Mouse (Mus musculus): ENCODE data around the gene Arhgef11. TPM values are rescaled to one million over a fixed set of nuclear protein-coding genes. Genes with fewer than 3 reads are reported as not detected.
A peak's percentile ranks its signal among the peaks of the same experiment; 100 is the strongest.

Arhgef11 gene
- total and polyA plus RNA-seq, 3 experiments: 2.0 to 4.9 TPM; not detected in 1

- TF ChIP-seq MYC (IDR thresholded peaks at IDR 0.05; ENCODE audit: low read depth, low read length) (no peak), MAZ (IDR thresholded peaks at IDR 0.05; ENCODE audit: low read depth, low read length) (0 out of 2 replicates have a peak, but pooled peaks have one; percentile 34), NRF1 (IDR thresholded peaks at IDR 0.05; ENCODE audit: insufficient read depth, low read depth, low read length, poor library complexity, severe bottlenecking) (no peak), TBP (IDR thresholded peaks at IDR 0.05; ENCODE audit: low read depth, low read length) (no peak), GATA1 (IDR thresholded peaks at IDR 0.05; ENCODE audit: low read depth, low read length) (no peak), TAL1 (IDR thresholded peaks at IDR 0.05; ENCODE audit: low read length) (no peak), BHLHE40 (IDR thresholded peaks at IDR 0.05; ENCODE audit: borderline replicate concordance, low read depth, low read length) (no peak), ZC3H11A (IDR thresholded peaks at IDR 0.05; ENCODE audit: low read depth, low read length) (peak; percentile 15; the same call in 1 of the 2 replicates), E2F4 (IDR thresholded peaks at IDR 0.05; ENCODE audit: borderline replicate concordance, low read depth, low read length) (no peak), ZKSCAN1 (IDR thresholded peaks at IDR 0.05; ENCODE audit: low read depth, low read length) (no peak), CTCF (IDR thresholded peaks at IDR 0.05 in 2 of 3, conservative IDR thresholded peaks at IDR 0.05 in 1 of 3; ENCODE audit: control insufficient read depth in 1 of 3, insufficient read depth in 1 of 3, low read depth in 2 of 3, low read length in 3 of 3, poor library complexity in 1 of 3, severe bottlenecking in 1 of 3) (peak; percentile 79 to 98 (median 89)), USF2 (IDR thresholded peaks at IDR 0.05; ENCODE audit: borderline replicate concordance in 1 of 2, insufficient read depth in 1 of 2, low read depth in 1 of 2, low read length in 2 of 2) (no peak), KAT2A (conservative IDR thresholded peaks at IDR 0.05; ENCODE audit: low read depth, low read length) (no peak)
Measured at GRCm38 (mm10) chr3:87768844-87769243, 151.5 kb downstream of the Arhgef11 start (continued).

GRCm38 (mm10) chr3:87769506-87769905 lies 152.1 kb downstream of the Arhgef11 start:
- H3K4me1 ChIP-seq (ENCODE audit: control insufficient read depth in 1 of 2, insufficient read depth in 2 of 2, low read length in 2 of 2): 0 out of 4 replicates have a peak, but pooled peaks cover 0 to 3% of the 10 kb centered on the region in 2 experiments
- H3K79me2 ChIP-seq (ENCODE audit: control insufficient read depth, insufficient read depth, low read length, poor library complexity): no peaks in the 10 kb centered on the region
- no peak for DNase-seq (ENCODE audit: low read depth, low spot score)
- peaks cover 3 to 5% of the 10 kb centered on the region in 2 experiments; a peak in 2 of 4 replicates for H3K27me3 ChIP-seq (ENCODE audit: control insufficient read depth in 1 of 2, insufficient read depth in 2 of 2, low read length in 2 of 2)
- H3K9me3 ChIP-seq (replicated peaks; ENCODE audit: insufficient read depth, low read length): no peaks in the 10 kb centered on the region
- H3K36me3 ChIP-seq (ENCODE audit: control insufficient read depth in 1 of 2, insufficient read depth in 2 of 2, low read length in 2 of 2): no peaks in the 10 kb centered on the region
- H3K4me3 ChIP-seq (ENCODE audit: control insufficient read depth in 1 of 2, insufficient read depth in 1 of 2, low read depth in 2 of 2, low read length in 2 of 2): no peak overlapping the region
- H3K9ac ChIP-seq (ENCODE audit: control insufficient read depth, low read depth, low read length, poor library complexity, severe bottlenecking): no peak overlapping the region
- TF ChIP-seq E2F4 (IDR thresholded peaks at IDR 0.05; ENCODE audit: borderline replicate concordance, low read depth, low read length): no peak
- TF ChIP-seq SIN3A (IDR thresholded peaks at IDR 0.05; ENCODE audit: low read length): no peak
- TF ChIP-seq MAX (IDR thresholded peaks at IDR 0.05; ENCODE audit: low read length): no peak
- no peak for TF ChIP-seq POLR2AphosphoS2 (IDR thresholded peaks at IDR 0.05; ENCODE audit: low read length)
- no peak for TF ChIP-seq MEF2A (IDR thresholded peaks at IDR 0.05; ENCODE audit: extremely low read depth, insufficient replicate concordance, low read depth, low read length, poor library complexity, severe bottlenecking)
- no peak for TF ChIP-seq USF1 (IDR thresholded peaks at IDR 0.05; ENCODE audit: low read depth, low read length)
- TF ChIP-seq MYC (IDR thresholded peaks at IDR 0.05; ENCODE audit: low read depth, low read length): no peak
- no peak overlapping the region for H3K27ac ChIP-seq (ENCODE audit: control insufficient read depth, low read depth, low read length)
